Mouse (Mus musculus): ENCODE data around the gene Zfp287.

The Zfp287 gene

DNA sequence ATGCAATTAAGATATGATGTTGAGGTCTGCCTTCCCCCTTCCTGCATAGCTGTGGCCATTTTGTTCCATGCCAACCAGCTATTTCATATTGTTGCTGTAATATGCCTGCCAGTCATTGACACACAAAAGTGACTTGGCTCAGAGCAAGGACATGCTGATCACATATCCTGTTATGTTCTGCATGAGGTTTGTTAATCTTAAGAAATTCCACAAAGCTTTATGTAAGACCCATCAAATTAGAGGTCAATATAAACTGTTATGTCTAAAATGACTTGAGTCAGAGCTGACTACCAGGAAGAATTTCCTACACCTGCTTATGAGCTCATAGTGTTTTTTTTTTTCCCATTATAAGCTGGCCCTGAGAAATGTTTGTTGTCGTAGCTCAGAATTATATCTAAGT is 30.5 kb downstream of the Zfp287 start:
- DNase-seq (ENCODE audit: extremely low read depth, low read depth), result no peak

DNA sequence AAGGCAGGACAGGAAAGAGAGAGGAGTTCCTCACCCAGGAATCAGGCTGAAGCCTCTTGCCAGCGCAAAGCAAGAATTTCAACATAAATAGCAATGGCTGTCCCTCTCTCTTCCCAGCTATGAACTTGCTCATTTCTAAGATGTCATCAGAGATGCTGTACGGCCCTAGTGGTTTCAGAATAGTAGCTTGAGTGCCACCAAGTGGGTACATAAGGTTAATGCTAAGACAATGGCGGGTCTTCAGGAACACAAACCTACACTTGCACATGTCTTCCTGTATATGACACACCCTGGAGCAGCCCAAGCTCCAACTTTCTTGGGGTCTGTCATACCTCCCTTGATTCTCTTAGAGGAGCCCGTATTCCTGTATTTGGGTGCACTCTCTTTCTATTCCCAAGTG is 32.0 kb downstream of the Zfp287 start:
- no peak for DNase-seq (ENCODE audit: extremely low read depth, low read depth)

DNA sequence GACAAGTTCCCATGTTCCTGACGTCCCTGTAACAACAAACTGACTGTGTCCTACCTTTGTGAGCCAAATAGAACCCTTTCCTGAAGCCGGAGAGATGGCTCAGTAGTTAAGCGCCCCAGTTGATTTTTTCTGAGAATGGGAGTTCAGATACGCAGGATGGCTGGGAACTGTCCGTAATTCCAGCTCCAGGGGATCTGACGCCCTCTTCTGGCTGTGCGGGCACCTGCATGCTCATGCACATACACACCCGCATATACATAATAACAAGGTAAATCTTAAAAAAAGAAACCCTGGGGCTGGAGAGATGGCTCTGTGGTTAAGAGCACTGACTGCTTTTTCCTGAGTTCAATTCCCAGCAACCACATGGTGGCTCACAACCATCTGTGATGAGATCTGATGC is 36.6 kb downstream of the Zfp287 start:
- DNase-seq (ENCODE audit: extremely low read depth, low read depth), result no peak

DNA sequence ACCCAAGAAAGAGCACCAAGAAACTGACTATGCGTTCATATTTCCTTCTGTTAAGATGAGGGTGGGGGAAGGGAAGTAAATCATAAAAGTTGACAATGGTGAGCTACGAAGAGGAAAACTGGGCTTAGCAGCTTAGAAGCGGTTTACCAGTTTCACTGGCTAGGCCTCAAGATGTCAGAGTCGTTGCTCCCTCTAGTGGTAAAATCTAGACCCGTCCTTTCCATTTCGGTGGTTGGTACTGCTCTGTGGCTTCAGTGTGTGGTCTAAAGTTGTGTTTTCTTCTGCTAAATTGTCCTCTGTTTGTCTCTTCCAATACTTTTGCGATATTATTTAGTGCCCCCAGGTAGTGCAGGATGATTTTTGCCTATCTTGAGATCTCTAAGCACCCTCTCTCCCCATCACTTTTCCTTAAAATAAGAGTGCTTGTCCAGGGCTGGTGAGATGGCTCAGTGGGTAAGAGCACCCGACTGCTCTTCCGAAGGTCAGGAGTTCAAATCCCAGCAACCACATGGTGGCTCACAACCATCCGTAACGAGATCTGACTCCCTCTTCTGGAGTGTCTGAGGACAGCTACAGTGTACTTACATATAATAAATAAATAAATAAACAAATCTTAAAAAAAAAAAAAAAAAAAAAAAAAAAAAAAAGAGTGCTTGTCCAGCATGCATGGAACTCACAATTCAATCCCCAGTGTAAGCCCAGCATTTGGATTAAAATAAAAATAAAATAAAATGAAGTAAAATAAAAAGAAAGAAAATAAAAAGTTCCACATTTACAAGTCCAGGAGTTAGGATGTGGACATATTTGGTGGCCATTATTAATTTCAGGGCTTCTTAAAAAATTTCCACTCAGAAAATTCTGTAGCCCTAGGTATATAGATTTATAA is 38.2 kb downstream of the Zfp287 start:
- peak; percentile 82 for DNase-seq (ENCODE audit: extremely low read depth, low read depth)

DNA sequence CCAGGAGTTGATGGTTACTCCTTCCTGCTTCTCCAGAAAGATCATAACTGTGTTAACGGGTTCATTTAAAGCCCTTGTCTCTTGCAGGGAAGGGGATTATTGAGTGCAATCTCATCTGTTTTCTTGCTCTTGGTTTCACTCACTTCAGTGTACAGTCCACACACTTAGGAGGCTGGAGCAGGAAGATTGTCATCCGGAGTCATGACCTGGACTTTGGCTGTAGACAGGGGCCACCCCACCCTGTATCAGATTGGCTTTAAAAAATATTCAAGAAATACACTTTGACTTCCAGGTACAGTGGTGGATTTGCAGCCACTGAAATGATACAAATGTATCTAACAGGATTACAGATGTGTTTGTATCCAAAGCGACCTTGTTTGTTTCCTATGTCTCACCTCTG is 40.1 kb downstream of the Zfp287 start:
- DNase-seq (ENCODE audit: extremely low read depth, low read depth), result no peak

DNA sequence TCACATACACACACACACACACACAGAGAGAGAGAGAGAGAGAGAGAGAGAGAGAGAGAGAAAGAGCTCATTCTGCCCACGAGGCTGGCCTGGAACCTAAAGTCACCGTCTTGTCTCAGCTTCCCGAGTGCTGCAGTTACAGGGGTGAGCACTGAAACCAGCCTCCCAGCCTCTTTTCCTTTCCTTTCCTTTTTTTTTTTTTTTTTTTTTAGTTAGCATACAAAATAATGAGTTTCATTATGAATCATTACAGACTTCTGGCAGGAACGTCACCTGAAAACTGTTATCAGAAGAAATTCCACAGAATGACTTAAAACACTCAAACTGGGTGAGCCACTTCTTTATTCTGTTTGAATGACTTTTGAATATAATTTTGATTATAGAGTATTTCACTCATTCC is 51.8 kb downstream of the Zfp287 start:
- no peak for DNase-seq (ENCODE audit: extremely low read depth, low read depth)

DNA sequence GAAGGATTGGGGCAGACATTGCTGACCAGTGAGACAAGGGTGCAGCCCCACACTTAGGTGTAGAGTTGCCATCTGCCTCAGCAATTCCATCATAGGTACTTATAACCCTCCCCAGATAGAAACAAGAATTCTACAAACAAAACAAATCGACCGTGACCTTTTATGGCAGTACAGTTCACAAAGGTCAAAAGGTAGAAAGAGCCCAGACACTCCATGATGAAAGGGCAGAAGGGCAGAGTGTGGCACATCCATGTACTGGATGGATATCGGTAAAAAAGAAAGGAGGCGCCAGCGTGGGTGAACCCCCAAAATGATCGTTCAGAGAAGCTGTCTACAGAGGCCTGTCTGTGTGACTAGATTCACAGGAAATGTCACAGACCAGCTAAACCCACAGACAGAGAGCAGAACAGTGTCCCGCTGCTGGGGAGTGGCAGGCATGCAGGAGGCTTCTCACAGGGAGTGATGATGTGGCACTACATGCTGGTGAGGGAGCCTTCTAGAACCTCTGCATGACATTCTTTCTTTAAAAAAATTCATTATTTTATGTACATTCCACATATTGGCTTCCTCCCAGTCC is 52.8 kb downstream of the Zfp287 start:
- no peak for DNase-seq (ENCODE audit: extremely low read depth, low read depth)

DNA sequence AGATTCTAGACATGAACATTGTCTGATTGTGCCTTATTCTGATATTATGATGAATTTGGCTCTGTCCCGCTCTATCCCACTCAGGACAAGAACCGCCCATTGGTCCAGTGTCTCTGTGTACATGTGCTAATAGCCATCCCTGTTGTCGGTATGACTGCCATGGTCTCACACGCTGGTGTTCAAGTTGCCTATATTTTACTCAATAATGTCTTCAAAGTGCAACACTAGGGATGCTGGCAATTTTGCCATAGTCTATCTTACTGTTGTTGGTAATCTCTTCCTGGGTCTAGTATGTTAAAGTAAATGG is 55.5 kb downstream of the Zfp287 start:
- DNase-seq (ENCODE audit: extremely low read depth, low read depth), result no peak

DNA sequence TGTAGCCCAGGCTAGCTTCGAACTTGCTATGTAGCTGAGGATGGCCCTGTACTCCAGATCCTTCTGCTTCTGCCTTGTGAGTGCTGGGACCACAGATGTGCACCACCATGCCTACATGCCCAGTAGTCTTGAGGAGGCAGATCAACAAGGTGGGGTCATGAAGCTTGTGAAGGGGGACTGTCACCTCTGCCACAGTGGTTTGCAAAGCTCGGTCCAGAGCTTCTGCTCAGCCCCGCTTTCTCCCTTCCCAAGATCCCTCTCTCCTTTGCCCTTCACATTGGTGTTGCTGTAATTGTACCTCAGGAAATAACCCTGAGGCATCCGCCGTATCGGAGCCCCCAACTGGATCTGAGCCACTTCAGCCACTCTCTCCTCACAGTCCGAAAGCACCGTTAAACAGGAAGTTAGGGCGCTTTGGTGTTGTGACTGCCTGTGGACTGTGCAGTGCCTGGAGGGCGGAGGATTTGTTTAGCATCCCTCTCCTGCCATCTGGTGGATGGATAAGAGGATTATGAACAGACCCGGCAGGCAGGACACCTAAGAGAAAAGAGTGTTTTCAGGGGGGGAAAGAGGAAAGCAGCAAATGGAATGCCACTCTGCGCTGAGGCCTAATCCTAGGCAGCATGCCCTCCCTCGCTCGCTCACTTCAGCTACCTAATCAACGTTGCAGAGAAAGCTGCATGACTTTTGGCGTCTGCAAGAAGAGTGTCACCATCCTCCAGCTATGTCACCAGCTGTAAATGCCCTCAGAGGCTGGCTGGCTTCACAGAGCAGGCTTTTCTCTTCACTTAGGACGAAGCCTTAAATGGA is 56.0 kb downstream of the Zfp287 start:
- peak; percentile 73 for DNase-seq (ENCODE audit: extremely low read depth, low read depth)

DNA sequence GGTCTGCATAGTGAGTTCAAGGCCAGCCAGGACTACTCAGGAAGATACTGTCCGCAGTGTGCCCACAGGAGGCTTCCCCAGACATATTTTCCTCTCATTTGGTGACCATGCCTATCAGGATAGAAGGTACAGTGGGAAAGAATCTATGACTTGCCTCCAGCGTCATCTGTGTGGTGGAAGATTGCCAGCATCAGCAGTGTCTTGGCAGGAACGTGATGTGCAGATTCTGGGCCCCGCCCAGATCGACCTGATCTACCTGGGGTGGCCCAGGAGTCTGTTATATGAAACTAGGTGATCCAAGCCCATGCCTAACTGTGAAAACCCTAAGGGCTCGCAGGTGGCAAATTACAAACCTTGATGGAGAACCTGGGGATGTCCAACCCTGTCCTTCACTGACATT is 61.7 kb downstream of the Zfp287 start:
- DNase-seq (ENCODE audit: extremely low read depth, low read depth), result no peak

DNA sequence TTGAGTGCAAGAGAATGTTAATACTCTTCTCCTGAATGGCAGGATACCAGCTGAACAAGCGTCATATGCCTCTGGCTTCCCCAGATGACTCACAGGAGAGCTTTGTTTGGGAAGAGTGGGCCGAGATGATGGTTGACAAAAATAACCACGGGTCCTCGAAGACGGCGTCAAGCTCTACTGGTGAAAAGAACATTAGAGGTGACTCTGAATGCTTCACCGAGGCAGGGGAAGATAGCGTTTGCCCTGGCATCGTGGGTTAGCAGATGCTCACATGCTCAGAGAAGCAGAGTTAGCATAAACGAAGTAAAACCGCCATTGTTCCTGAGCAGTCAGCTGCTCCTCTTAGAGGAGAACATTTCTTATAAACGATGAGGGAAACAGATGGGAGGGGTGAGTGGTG is 62.2 kb downstream of the Zfp287 start:
- DNase-seq (ENCODE audit: extremely low read depth, low read depth), result no peak

DNA sequence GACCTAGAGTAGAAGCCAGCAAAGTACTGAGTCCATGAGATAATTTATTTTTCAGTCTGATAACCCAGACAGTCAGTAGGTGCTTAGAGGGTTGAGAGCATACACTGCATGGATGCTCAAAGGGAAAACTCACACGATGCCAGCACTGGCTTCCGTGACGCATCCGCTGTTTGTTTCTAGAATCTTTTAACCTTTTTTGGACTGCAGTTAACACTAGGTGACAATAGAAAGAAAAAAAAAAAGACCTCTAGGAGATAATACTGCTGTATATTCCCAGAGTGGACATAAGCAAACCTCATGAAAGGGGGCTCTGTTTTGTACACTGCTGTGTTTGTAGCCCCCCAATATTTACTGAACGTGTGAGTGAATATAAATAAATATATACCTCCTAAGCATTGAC is 62.7 kb downstream of the Zfp287 start:
- DNase-seq (ENCODE audit: extremely low read depth, low read depth), result no peak

DNA sequence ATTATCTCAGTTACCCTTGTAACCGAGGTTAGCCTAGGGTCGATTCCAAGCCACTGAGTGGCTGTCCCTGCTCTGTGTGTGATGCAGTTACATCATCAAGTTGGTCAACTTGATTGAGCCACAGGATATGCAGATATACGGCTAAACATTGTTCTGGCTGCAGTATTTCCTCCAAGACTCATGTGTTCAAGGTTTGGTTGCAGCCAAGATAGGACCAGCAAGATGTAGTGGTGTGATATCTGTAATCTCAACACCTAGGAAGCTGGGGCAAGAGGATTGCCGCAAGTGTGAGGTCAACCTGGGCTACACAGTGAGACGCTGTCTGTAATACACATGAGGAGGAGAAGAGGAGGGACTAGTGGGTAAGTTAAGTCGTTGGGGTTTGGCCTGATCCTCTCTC is 67.5 kb downstream of the Zfp287 start:
- no peak for DNase-seq (ENCODE audit: extremely low read depth, low read depth)

DNA sequence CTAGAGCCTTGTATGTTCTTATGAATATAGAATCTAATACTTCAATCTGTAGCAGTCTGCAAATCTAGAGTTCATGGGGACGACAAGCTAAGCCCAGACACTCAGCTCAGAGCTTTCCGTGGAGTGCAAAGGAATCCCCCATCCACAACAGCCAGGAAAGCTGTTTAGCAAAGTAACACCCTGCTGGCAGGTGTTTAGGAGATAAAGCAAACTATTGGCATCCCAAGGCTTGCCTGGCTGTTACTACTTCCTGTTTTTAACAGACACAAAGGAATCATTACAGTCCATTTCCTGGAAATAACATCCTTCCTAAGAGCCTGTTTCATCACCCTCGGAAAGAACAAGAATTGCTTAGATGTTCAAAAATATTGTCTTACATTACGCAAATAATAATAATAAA is 70.8 kb downstream of the Zfp287 start:
- no peak for DNase-seq (ENCODE audit: extremely low read depth, low read depth)

DNA sequence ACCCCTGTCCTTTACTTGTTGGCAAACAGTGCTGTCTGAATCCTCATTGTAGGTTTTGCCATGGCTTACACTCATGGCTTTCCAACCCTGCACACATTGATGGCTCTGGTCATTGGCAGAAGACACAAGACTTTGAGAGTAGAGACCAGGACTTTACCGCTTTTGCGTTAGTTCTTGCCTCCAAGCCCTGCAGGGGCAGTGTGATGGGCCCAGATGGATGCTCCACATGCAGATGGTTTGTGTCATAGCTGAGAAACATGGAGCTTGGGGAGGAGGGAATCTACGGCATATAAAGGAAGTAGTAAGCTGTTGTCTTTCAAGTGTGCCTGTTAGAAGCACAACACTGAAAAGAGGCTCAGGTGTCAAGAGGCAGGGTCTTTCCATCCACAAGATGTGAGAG is 79.6 kb downstream of the Zfp287 start:
- DNase-seq (ENCODE audit: extremely low read depth, low read depth), result no peak

DNA sequence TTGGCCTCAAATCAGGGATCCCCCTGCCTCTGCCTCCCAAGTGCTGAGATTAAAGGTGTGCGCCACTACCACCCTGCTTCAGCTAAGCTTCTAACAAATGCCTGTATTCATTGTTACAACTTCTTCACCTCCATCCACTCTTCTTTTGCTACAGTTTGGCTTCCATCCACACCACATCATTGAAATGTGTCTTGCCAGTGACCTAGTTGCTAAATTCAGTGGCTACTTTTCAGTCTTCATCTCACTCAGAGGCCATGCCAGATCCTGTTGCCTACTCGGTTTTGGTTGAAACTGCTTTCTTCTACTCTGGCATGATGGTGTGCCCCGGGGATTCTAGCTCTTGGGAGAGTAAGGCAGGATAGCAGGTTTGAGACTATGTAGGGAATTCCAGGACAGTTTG is 80.1 kb downstream of the Zfp287 start:
- no peak for DNase-seq (ENCODE audit: extremely low read depth, low read depth)
